Mouse (Mus musculus): ENCODE results near the gene Atp2a1.

- TF ChIP-seq POLR2A (IDR thresholded peaks at IDR 0.05; ENCODE audit: borderline replicate concordance, extremely low read depth, low read depth, low read length) (no peak), CTCF (IDR thresholded peaks at IDR 0.05; ENCODE audit: insufficient read depth, low read length) (no peak)
Observed at GRCm38 (mm10) chr7:126502751-126503150, 39.8 kb upstream of the Atp2a1 start.

All from lung, adult 2 months (tissue).